Mouse (Mus musculus): ENCODE results near the gene Tas2r106.

Gene Tas2r106

DNA sequence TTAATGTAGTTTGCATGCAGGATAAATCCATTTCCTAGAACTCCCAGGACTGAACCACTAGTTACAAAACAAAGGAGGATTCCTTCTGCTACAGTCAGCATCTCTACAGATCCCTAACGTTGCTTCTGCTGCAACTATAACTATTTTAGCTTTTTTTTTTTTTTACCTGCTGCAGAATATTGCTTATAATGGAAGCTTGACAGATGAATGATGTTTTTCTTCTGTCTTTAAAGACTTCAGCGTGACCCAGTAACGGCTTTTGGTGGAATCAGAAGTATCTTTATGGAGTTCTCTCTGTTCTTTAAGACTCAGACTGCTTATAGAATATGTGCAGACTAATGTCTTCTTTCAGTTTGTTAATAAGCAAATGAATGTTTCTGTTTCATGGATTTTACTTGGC, at the start of gene Tas2r106:
Tas2r106 (minus strand) TSS at position 101 of the 400 bp plus-strand sequence.
- DNase-seq: no peak

GRCm38 (mm10) chr6:131712803-131713202, 34.1 kb upstream of the Tas2r106 start:
- no peak for DNase-seq

DNA sequence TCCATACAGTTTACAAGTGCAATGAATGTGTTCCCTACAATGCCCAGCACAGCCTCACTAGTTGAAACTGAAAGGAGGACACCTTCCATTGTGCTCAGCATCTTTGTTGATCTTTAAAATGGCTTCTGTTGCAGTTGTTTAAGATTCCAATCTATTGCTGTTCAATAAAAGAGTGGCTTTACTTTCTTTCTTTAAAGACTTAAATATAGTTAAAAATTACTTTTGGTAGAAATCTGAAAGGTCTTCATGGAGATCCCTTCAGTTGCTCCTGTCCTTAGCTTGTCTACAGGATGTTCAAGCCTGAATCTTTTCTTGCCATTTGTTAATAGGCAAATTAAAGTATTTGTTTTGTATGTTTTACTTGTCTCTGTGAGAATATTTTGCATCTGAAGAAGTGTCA, 11.3 kb upstream of the Tas2r106 start, which contains the start of gene Tas2r114:
Tas2r114 (minus strand) TSS at position 101 of the 400 bp plus-strand sequence.
- DNase-seq: no peak

GRCm38 (mm10) chr6:131687395-131687794, 8.7 kb upstream of the Tas2r106 start, which contains the start of gene Tas2r105:
TSS of gene Tas2r105 (minus strand) at chr6:131687495.
- no peak for DNase-seq

- DNase-seq: no peak
Observed at GRCm38 (mm10) chr6:131685644-131686043, 7.0 kb upstream of the Tas2r106 start, which contains the start of gene Tas2r104. TSS of gene Tas2r104 (minus strand) at chr6:131685744.

GRCm38 (mm10) chr6:131660049-131660448, 18.6 kb downstream of the Tas2r106 start, which contains the start of gene Tas2r107:
TSS of gene Tas2r107 (minus strand) at chr6:131660149.
- DNase-seq: no peak

DNA sequence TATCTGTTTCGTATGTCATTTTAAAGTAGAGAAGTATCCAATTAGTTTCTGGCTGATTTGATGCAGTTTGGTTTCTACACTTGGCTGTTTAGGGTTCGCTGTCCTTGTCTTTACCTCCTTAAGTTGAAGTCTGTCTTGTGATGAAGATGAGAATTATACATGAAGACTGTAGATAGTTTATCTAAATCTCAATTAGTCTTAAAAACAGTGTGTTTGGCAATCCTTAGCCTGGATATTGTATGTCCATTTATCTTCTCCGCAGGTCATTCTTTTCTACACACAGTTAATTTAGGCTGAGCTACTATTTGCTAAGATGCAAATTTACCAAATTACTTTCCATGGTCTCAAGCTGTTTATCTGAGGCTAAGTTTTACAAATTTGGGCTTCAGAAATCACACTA, 47.9 kb downstream of the Tas2r106 start, which contains the start of gene Tas2r130:
Tas2r130 (minus strand) TSS at position 101 of the 400 bp plus-strand sequence.
- DNase-seq: no peak

Measured in right cerebral cortex, postnatal 14 days (tissue).